Mouse (Mus musculus) forebrain, embryonic 16.5 days (tissue): ENCODE data around the gene Vipr2. TPM values are rescaled to one million over a fixed set of nuclear protein-coding genes. Genes with fewer than 3 reads are reported as not detected.

Source experiments
- ATAC-seq: fragments of 200-750 bp; cut with Nextera tagmentation; 2 replicates; pipeline ENCODE4 v1.8.0; 2017; ENCODE audit warnings: mild to moderate bottlenecking, moderate library complexity
- H3K27ac ChIP-seq: fragments of 300-500 bp; sonication (generic); 2 replicates; pipeline ENCODE4 v1.5.1; 2014; ENCODE audit warnings: low read length, control low read depth
- H3K27me3 ChIP-seq: fragments of 300-500 bp; sonication (generic); replicated peaks from 2 replicates; pipeline ENCODE4 v1.6.1; 2014; ENCODE audit warnings: low read length; ENCODE audit not compliant: control insufficient read depth, insufficient read depth
- H3K36me3 ChIP-seq: fragments of 300-500 bp; sonication (generic); 2 replicates; pipeline ENCODE4 v1.6.1; 2014; ENCODE audit not compliant: control insufficient read depth, insufficient read depth
- H3K4me1 ChIP-seq: fragments of 300-500 bp; sonication (generic); replicated peaks from 2 replicates; pipeline ENCODE4 v1.6.1; 2014; ENCODE audit warnings: low read length; ENCODE audit not compliant: control insufficient read depth, insufficient read depth
- H3K4me2 ChIP-seq: fragments of 300-500 bp; sonication (generic); 2 replicates; pipeline ENCODE4 v1.6.1; 2014; ENCODE audit warnings: mild to moderate bottlenecking, low read length, control low read depth
- H3K4me3 ChIP-seq: fragments of 300-500 bp; sonication (generic); replicated peaks from 2 replicates; pipeline ENCODE4 v1.5.1; 2014; ENCODE audit warnings: mild to moderate bottlenecking, low read length, control low read depth
- H3K9ac ChIP-seq: fragments of 300-500 bp; sonication (generic); replicated peaks from 2 replicates; pipeline ENCODE4 v1.6.1; 2014; ENCODE audit warnings: low read depth, low read length, control low read depth
- H3K9me3 ChIP-seq: fragments of 300-500 bp; sonication (generic); 2 replicates; pipeline ENCODE4 v1.6.1; 2016; ENCODE audit warnings: low read length; ENCODE audit not compliant: control insufficient read depth
- WGBS: fragments of 180-500 bp; shearing (Covaris S2); extraction: QIAGEN DNeasy Blood & Tissue Kit; methylation state at CpG from one replicate; pipeline ENCODE4 v1.1.7; 2014; 5-methylcytosine and 5-hydroxymethylcytosine counted together
- polyA plus RNA-seq: library from polyadenylated mRNA; unstranded; fragments of >200 nt; fragmentation: Nextera tagmentation; extraction: Ambion mirVana; gene quantifications from 2 replicates; pipeline ENCODE4 v1.2.1, GENCODE M21; 2015

Vipr2 gene
- polyA plus RNA-seq, 1 experiment from 2014 or later: 0.92 TPM

- no peak overlapping the region for H3K4me3 ChIP-seq
- H3K9me3 ChIP-seq: peaks cover 31% of the 10 kb centered on the region
- 95% methylated on average over 3 of the region's 3 CpGs for WGBS
- no peak for ATAC-seq
- H3K27me3 ChIP-seq: no peaks in the 10 kb centered on the region
- H3K4me1 ChIP-seq: no peaks in the 10 kb centered on the region
- no peak overlapping the region for H3K4me2 ChIP-seq
- H3K9ac ChIP-seq: no peak overlapping the region
- no peak overlapping the region for H3K27ac ChIP-seq
- H3K36me3 ChIP-seq: peaks cover 64% of the 10 kb centered on the region
These were observed 21.4 kb upstream of the Vipr2 start for GRCm38 (mm10) chr12:116056112-116056511.

DNA sequence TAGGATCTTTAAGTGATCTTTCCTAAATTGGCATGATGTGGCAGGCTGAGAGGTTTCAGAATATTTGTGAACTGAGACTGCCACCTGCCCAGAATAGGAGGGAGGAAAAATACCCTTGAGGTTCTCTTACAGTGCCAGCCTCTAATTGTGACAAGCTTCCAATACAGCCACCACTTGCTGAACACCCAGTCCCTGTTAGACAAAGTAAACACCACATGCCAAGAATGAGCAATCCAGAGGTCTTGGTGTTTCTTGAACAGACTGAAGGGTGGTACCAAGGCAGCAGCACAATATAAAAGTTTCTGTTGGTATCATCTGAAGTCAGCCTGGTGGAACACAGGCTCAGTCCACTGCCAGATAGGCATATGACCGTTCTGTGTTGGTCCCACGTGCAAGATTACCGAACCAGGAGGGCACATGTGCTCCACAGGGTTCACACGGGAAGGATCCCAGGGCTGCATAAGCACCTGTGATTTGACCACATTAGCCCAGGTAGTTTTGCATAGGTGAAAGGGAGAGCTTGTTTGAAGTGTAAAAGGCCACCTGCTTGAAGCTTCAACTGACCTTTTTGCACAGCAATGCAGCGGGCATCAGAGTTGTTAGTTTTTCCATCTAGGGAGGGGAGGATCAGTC, 15.8 kb upstream of the Vipr2 start:
- H3K4me3 ChIP-seq: no peak overlapping the region
- peaks cover 48% of the 10 kb centered on the region for H3K36me3 ChIP-seq
- WGBS: 95% methylated on average over 5 of the region's 5 CpGs
- no peaks in the 10 kb centered on the region for H3K4me1 ChIP-seq
- no peak overlapping the region for H3K9ac ChIP-seq
- H3K4me2 ChIP-seq: no peak overlapping the region
- H3K27me3 ChIP-seq: no peaks in the 10 kb centered on the region
- peak; percentile 13; the same call in 1 of the 2 replicates for ATAC-seq
- peaks cover 31% of the 10 kb centered on the region for H3K9me3 ChIP-seq
- H3K27ac ChIP-seq: no peak overlapping the region

DNA sequence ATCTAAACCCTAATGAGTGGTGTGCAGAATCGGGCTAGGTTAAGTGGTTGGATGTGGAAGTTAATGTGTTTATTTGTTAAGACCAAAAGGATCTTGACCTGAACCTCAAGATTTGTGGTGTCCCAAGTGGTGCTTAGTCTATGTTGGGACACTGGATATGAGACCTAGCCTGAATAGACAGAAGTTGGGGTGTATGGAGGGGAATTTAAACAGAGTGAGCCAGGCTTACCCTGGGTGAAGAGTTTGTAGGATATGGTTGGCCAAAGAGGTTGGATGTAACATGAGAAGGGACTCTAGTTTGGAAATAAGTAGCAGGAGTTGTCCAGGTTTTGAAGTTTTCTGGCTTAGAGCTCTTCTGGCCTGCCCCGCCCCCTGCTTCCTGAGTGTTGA, 15.3 kb upstream of the Vipr2 start:
- H3K9ac ChIP-seq: no peak overlapping the region
- H3K4me3 ChIP-seq: no peak overlapping the region
- 0 out of 2 replicates have a peak, but pooled peaks have one; percentile 12 for ATAC-seq
- no peaks in the 10 kb centered on the region for H3K27me3 ChIP-seq
- 97% methylated on average over 2 of the region's 2 CpGs for WGBS
- H3K36me3 ChIP-seq: peaks cover 43% of the 10 kb centered on the region
- no peaks in the 10 kb centered on the region for H3K4me1 ChIP-seq
- H3K9me3 ChIP-seq: peaks cover 31% of the 10 kb centered on the region
- no peak overlapping the region for H3K27ac ChIP-seq
- H3K4me2 ChIP-seq: no peak overlapping the region

DNA sequence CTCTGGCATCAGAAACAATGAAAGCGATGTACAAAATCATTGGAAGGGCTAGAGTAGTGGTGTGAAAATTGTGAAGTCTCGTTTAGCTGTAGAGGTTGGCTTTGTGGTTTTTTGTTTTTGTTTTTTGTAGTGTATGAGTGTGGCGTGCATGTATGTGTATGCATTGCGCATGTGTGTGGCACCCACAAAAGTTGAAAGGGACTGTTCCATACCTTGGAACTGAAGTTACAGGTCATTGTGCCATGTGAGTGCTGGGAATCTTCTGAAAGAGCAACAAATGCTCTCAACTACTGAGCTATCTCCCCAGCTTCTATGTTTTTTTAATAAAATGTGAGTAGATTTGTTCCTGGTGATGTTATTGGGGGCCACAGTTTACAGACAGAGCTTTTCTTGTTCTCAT, 14.5 kb upstream of the Vipr2 start:
- ATAC-seq: no peak
- no peaks in the 10 kb centered on the region for H3K27me3 ChIP-seq
- H3K36me3 ChIP-seq: peaks cover 37% of the 10 kb centered on the region
- no peak overlapping the region for H3K4me2 ChIP-seq
- no peaks in the 10 kb centered on the region for H3K4me1 ChIP-seq
- H3K9ac ChIP-seq: no peak overlapping the region
- no peak overlapping the region for H3K4me3 ChIP-seq
- no peak overlapping the region for H3K27ac ChIP-seq
- peaks cover 31% of the 10 kb centered on the region for H3K9me3 ChIP-seq
- 96% methylated on average over 4 of the region's 4 CpGs for WGBS

GRCm38 (mm10) chr12:116071023-116071422, 6.5 kb upstream of the Vipr2 start:
- 26% methylated on average over 3 of the region's 3 CpGs for WGBS
- no peaks in the 10 kb centered on the region for H3K27me3 ChIP-seq
- H3K27ac ChIP-seq: no peak overlapping the region
- no peak overlapping the region for H3K4me3 ChIP-seq
- H3K36me3 ChIP-seq: no peaks in the 10 kb centered on the region
- H3K9ac ChIP-seq: no peak overlapping the region
- H3K9me3 ChIP-seq: no peaks in the 10 kb centered on the region
- ATAC-seq: peak; percentile 58
- no peak overlapping the region for H3K4me2 ChIP-seq
- H3K4me1 ChIP-seq: no peaks in the 10 kb centered on the region

DNA sequence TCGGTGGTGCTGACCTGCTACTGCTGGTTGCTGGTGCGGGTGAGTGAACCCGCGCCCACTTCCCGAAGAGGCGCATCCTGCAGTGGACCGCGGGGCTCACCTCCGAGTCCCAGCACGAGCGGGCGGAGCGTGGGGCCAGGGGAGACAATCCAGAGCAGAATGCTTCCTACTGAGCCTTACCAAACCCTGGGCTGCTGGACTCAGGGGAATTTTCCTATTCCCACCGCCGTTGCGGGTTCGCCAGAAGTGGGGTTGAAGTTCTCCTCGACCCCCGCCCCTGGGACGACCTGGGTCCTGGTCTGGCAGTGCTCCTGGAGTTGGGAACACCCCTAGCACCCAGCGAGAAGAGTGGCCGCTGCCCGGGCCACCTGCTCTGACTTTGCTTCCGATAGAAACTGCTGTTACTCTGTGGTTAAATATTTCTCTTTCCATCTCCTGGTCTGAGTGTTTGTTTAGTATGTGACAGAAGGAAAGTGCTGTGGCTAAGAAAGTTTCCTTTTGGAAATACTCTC, 385 bp downstream of the Vipr2 start:
- Histone ChIP-seq H3K9ac (peak overlapping the region; percentile 77), H3K4me3 (peak overlapping the region; percentile 64), H3K4me2 (peak overlapping the region; percentile 90), H3K9me3 (no peaks in the 10 kb centered on the region), H3K36me3 (no peaks in the 10 kb centered on the region), H3K4me1 (peaks cover 3% of the 10 kb centered on the region; the same call in 1 of the 2 replicates), H3K27me3 (no peaks in the 10 kb centered on the region; the same call in 1 of the 2 replicates), H3K27ac (no peak overlapping the region)
- under 1% methylated on average over 24 of the region's 24 CpGs for WGBS
- ATAC-seq: peak; percentile 79

- no peaks in the 10 kb centered on the region for H3K4me1 ChIP-seq
These were observed 5.6 kb downstream of the Vipr2 start for GRCm38 (mm10) chr12:116083125-116083524.

GRCm38 (mm10) chr12:116084294-116084693, 6.8 kb downstream of the Vipr2 start:
- H3K4me1 ChIP-seq: no peaks in the 10 kb centered on the region
- ATAC-seq: no peak
- H3K4me2 ChIP-seq: no peak overlapping the region
- no peaks in the 10 kb centered on the region for H3K36me3 ChIP-seq
- H3K9ac ChIP-seq: no peak overlapping the region
- WGBS: 72% methylated on average over 2 of the region's 2 CpGs
- H3K4me3 ChIP-seq: no peak overlapping the region
- no peaks in the 10 kb centered on the region for H3K9me3 ChIP-seq
- no peak overlapping the region for H3K27ac ChIP-seq
- no peaks in the 10 kb centered on the region for H3K27me3 ChIP-seq

More at GRCm38 (mm10) chr12:116083125-116083524, 5.6 kb downstream of the Vipr2 start:
- no peak for ATAC-seq
- Histone ChIP-seq H3K9me3 (no peaks in the 10 kb centered on the region), H3K27me3 (no peaks in the 10 kb centered on the region), H3K36me3 (no peaks in the 10 kb centered on the region), H3K4me3 (no peak overlapping the region), H3K9ac (no peak overlapping the region), H3K27ac (no peak overlapping the region), H3K4me2 (no peak overlapping the region)
- 88% methylated on average over 6 of the region's 6 CpGs for WGBS

DNA sequence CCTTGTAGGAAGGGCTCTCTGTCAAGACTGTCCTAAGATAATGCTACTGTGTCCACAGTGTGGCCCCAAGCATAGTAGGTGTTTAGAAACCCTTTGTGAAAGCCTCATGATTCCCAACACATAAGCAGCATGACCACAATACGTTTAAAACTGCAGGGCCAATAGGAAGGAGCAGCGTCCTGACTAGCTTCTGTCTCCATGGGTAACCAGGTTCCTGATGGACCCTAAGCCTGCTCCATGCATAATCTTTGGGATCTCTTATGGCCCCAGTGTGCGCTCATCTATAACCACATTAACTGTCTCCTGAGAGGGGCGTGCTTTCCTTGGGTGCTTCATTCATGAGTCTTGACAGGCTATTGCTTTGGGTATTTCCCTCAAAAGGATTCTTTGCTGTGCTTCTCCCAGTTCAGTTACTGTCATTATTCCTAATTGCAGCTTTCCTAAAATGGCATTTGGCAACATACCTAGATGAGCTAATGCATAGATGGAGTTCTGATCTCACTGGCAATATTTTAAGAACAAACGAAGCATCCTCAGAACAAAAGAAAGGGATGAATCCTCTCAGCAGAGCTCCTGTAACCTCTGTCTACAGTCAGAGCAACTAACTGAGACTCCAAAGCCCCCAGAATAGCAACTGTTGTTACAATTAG, 9.6 kb downstream of the Vipr2 start:
- no peak overlapping the region for H3K27ac ChIP-seq
- no peak for ATAC-seq
- no peaks in the 10 kb centered on the region for H3K9me3 ChIP-seq
- no peaks in the 10 kb centered on the region for H3K36me3 ChIP-seq
- no peak overlapping the region for H3K4me2 ChIP-seq
- no peak overlapping the region for H3K9ac ChIP-seq
- WGBS: 82% methylated on average over 5 of the region's 5 CpGs
- H3K4me1 ChIP-seq: no peaks in the 10 kb centered on the region
- H3K4me3 ChIP-seq: no peak overlapping the region
- no peaks in the 10 kb centered on the region for H3K27me3 ChIP-seq
